Mouse (Mus musculus) heart, embryonic 14.5 days (tissue): ENCODE measurements around the gene Fam189a1. TPM values are rescaled to one million over a fixed set of nuclear protein-coding genes. Genes with fewer than 3 reads are reported as not detected.

Source experiments
- ATAC-seq: fragments of 200-750 bp; cut with Nextera tagmentation; 2 replicates; pipeline ENCODE4 v1.8.0; 2017; ENCODE audit warnings: low read depth, moderate TSS enrichment; ENCODE audit not compliant: insufficient number of reproducible peaks, insufficient read depth, low FRiP score
- H3K27ac ChIP-seq, 2 experiments: fragments of 200-500 bp in 1 of 2; fragments of 300-500 bp in 1 of 2; sonication (generic) in 1 of 2; replicated peaks in 1 of 2; 2 replicates each; pipeline ENCODE4 v1.5.1; 2012 to 2014; ENCODE audit warnings: low read depth in 2 of 2, low read length in 2 of 2, control low read depth in 1 of 2, mild to moderate bottlenecking in 1 of 2, mixed read lengths in 1 of 2; ENCODE audit not compliant: control insufficient read depth in 1 of 2, insufficient read depth in 1 of 2
- H3K27me3 ChIP-seq: fragments of 300-500 bp; sonication (generic); 2 replicates; pipeline ENCODE4 v1.6.1; 2014; ENCODE audit warnings: mild to moderate bottlenecking, low read length, control low read depth; ENCODE audit not compliant: control insufficient read depth, insufficient read depth
- H3K36me3 ChIP-seq: fragments of 300-500 bp; sonication (generic); 2 replicates; pipeline ENCODE4 v1.6.1; 2014; ENCODE audit warnings: mild to moderate bottlenecking, control low read depth, low read length, mixed read lengths; ENCODE audit not compliant: control insufficient read depth, insufficient read depth
- H3K4me1 ChIP-seq, 2 experiments: fragments of 200-500 bp in 1 of 2; fragments of 300-500 bp in 1 of 2; sonication (generic) in 1 of 2; 2 replicates each; pipeline ENCODE4 v1.6.1; 2012 to 2014; ENCODE audit warnings: low read length in 2 of 2, control low read depth in 1 of 2, mixed read lengths in 1 of 2; ENCODE audit not compliant: control insufficient read depth in 2 of 2, insufficient read depth in 2 of 2
- H3K4me2 ChIP-seq: fragments of 300-500 bp; sonication (generic); 2 replicates; pipeline ENCODE4 v1.6.1; 2014; ENCODE audit warnings: mild to moderate bottlenecking, low read length
- H3K4me3 ChIP-seq, 2 experiments: fragments of 200-500 bp in 1 of 2; fragments of 300-500 bp in 1 of 2; sonication (generic) in 1 of 2; 2 replicates each; pipeline ENCODE4 v1.5.1; 2012 to 2014; ENCODE audit warnings: low read length in 2 of 2, mild to moderate bottlenecking in 2 of 2, control low read depth in 1 of 2, low read depth in 1 of 2, moderate library complexity in 1 of 2; ENCODE audit not compliant: control insufficient read depth in 1 of 2, insufficient read depth in 1 of 2
- H3K9ac ChIP-seq: fragments of 300-500 bp; sonication (generic); 2 replicates; pipeline ENCODE4 v1.6.1; 2014; ENCODE audit warnings: mild to moderate bottlenecking, low read length
- H3K9me3 ChIP-seq: fragments of 300-500 bp; sonication (generic); 2 replicates; pipeline ENCODE4 v1.6.1; 2016; ENCODE audit warnings: low read length, control low read depth; ENCODE audit not compliant: control insufficient read depth
- WGBS: fragments of 180-500 bp; shearing (Covaris S2); extraction: QIAGEN DNeasy Blood & Tissue Kit; methylation state at CpG from one replicate; pipeline ENCODE4 v1.1.7; 2014; 5-methylcytosine and 5-hydroxymethylcytosine counted together
- polyA plus RNA-seq: library from polyadenylated mRNA; unstranded; fragments of >200 nt; fragmentation: Nextera tagmentation; extraction: Ambion mirVana; gene quantifications from 2 replicates; pipeline ENCODE4 v1.2.1, GENCODE M21; 2014

The Fam189a1 gene
- polyA plus RNA-seq, 1 experiment from 2014 or later: 0.77 TPM

DNA sequence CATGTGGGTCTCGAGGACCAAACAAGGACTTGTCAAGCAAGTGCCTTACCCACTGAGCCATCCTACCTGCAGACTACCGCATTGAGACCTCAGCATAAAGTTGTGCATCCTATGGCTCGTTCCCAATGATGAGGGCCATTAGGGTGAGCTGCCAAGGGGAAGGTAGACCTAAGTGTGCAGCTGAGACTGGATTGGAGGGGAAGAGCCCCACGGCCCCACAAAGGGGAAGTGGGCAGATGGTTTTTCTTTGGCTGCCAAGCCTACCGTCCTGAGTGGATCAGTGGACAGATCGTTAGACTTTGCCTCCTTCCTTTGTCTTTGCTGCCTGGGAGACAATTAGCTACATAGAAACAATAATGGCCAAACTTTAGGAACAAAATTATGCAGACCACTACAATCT is 259.8 kb downstream of the Fam189a1 start:
- ATAC-seq: no peak

DNA sequence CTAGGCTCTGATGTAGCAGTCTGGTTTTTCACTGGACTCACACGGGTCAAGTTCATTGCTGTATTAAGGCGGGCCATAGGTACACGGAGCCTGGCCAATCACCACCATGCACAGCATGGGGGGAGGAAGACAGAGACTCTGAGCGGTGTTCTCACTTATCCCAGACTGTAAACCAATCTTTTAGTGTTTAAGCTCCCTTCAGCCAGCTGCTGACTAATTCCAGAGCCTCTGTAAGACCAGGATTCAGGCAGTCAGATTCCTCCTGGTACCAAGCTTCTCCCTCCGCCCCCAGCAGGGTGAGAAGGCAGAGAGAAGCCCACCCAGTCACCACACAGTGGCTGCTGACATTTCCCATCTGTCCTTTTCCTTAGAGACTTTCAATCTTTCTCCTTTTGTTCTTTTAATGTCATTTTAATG is 260.7 kb downstream of the Fam189a1 start:
- H3K27ac ChIP-seq: no peak overlapping the region
- no peaks in the 10 kb centered on the region for H3K27me3 ChIP-seq
- H3K4me2 ChIP-seq: no peak overlapping the region
- no peaks in the 10 kb centered on the region for H3K9me3 ChIP-seq
- H3K4me3 ChIP-seq: no peak overlapping the region
- no peak overlapping the region for H3K9ac ChIP-seq
- WGBS: 42% methylated on average over 5 of the region's 5 CpGs
- H3K36me3 ChIP-seq: no peaks in the 10 kb centered on the region
- peaks cover under 1 to 8% of the 10 kb centered on the region in 2 experiments for H3K4me1 ChIP-seq
- no peak for ATAC-seq

More for the DNA sequence above, 259.8 kb downstream of the Fam189a1 start:
- Histone ChIP-seq H3K4me2 (no peak overlapping the region), H3K27ac (no peak overlapping the region), H3K4me1 (peaks cover 0 to 1% of the 10 kb centered on the region in 2 experiments; a peak in 1 of 4 replicates), H3K27me3 (no peaks in the 10 kb centered on the region), H3K9ac (no peak overlapping the region), H3K36me3 (no peaks in the 10 kb centered on the region), H3K4me3 (no peak overlapping the region), H3K9me3 (no peaks in the 10 kb centered on the region)
- WGBS: 88% methylated on average over 6 of the region's 6 CpGs

DNA sequence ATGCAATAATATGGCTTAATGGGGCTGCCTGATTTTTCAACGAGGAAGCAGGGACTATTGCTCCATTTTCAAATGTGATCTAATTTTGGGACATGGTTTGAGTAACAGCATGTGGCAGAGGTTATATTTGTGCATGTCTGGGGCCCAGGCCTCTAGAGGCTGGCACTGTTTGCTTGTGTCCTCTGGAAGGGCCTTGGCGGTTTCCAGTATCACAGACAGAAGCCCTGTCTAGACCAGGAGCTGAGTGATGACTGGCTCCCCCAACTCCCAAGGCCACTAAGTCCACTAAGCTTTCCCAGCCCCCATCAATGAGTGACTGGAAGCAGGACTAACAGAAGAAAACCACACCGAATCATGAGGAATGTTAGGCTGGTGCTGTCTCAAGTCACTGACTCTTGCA is 265.2 kb downstream of the Fam189a1 start:
- peaks cover 4 to 21% of the 10 kb centered on the region in 2 experiments for H3K4me1 ChIP-seq
- WGBS: 22% methylated on average over 3 of the region's 3 CpGs
- peak overlapping the region; percentile 34 to 67 for H3K27ac ChIP-seq
- H3K9ac ChIP-seq: no peak overlapping the region
- no peaks in the 10 kb centered on the region for H3K36me3 ChIP-seq
- no peak overlapping the region for H3K4me3 ChIP-seq
- H3K4me2 ChIP-seq: no peak overlapping the region
- H3K27me3 ChIP-seq: no peaks in the 10 kb centered on the region
- peak; percentile 69; the same call in 1 of the 2 replicates for ATAC-seq
- no peaks in the 10 kb centered on the region for H3K9me3 ChIP-seq

DNA sequence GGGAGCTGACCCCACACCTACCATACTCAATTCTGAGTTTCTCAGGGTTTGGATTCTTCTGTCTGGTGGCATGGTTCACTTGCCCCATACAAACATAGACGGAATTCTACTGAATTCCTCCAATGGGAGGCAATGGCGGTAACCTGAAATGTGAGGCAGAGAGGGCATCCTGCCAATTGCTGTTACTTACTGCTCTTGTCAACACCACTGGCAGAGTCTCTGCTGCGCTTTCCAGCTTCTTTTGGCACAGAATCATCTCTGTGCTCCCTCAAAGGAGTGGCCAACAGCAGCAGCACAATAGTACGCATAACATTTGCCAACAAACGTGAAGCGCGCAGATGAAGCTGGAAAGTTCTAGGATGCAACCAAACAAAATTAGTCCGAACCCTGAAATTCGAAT is 266.5 kb downstream of the Fam189a1 start:
- Histone ChIP-seq H3K9ac (no peak overlapping the region), H3K4me2 (no peak overlapping the region), H3K4me1 (peaks cover 4 to 21% of the 10 kb centered on the region in 2 experiments), H3K27ac (no peak overlapping the region), H3K9me3 (no peaks in the 10 kb centered on the region), H3K36me3 (no peaks in the 10 kb centered on the region), H3K27me3 (no peaks in the 10 kb centered on the region), H3K4me3 (no peak overlapping the region)
- no peak for ATAC-seq
- WGBS: 46% methylated on average over 9 of the region's 9 CpGs

DNA sequence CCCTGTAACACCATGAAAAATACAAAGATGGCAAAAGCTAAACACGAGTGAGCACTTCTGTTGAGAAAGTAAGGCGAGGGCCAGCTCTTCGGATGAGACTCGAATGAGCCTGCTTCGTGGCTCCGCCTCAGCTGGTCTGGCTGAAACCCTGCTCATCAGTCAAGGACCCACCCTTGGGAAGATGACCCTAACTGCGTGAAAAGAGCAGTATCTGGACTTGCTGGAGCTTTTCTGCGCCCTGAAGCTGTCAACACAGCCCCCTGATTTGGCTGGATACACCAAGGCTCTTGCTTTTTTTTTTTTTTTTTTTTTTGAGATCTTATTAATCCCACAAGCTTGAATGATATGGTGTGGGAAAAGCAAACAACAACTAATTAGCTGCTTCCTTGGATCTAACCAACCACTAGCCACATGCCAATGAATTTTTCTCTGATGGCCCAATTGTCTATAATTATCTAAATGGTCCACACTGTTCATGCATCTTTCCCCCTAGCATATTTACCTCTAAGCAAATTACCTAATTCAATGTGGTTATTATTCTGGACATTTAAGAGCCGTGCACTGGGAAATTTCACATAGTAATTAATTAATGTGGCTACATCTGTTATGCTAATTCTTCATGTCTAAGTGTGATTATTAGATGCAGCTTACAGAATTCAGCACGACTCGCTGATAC is 272.0 kb downstream of the Fam189a1 start:
- no peak overlapping the region for H3K9ac ChIP-seq
- H3K27me3 ChIP-seq: no peaks in the 10 kb centered on the region
- H3K36me3 ChIP-seq: no peaks in the 10 kb centered on the region
- 66% methylated on average over 11 of the region's 11 CpGs for WGBS
- no peaks in the 10 kb centered on the region for H3K9me3 ChIP-seq
- peaks cover 0 to under 1% of the 10 kb centered on the region in 2 experiments; a peak in 1 of 4 replicates for H3K4me1 ChIP-seq
- ATAC-seq: no peak
- H3K4me3 ChIP-seq: no peak overlapping the region
- no peak overlapping the region for H3K27ac ChIP-seq
- no peak overlapping the region for H3K4me2 ChIP-seq

DNA sequence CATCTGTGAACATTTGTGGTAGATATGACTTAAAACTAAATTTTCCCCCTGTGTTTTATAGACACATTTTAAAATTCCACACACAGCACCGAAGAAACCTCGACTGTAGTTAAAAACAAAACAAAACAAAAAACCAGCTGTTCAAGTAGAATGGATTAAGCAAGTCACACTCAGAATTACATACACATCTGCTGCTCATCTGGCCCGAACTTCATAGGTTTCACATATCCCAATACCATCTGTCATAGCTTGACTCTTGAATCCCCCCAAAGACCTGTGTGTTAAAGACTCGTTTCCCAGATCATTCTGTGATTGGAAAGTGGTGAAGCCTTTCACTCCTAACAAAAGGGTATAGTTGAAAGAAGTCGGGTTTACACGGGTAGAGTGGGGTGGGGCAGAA is 274.1 kb downstream of the Fam189a1 start:
- Histone ChIP-seq H3K9ac (no peak overlapping the region), H3K36me3 (no peaks in the 10 kb centered on the region), H3K4me1 (no peaks in the 10 kb centered on the region), H3K9me3 (no peaks in the 10 kb centered on the region), H3K27me3 (no peaks in the 10 kb centered on the region), H3K27ac (no peak overlapping the region), H3K4me2 (no peak overlapping the region), H3K4me3 (no peak overlapping the region)
- WGBS: 76% methylated on average over 6 of the region's 6 CpGs
- ATAC-seq: no peak

DNA sequence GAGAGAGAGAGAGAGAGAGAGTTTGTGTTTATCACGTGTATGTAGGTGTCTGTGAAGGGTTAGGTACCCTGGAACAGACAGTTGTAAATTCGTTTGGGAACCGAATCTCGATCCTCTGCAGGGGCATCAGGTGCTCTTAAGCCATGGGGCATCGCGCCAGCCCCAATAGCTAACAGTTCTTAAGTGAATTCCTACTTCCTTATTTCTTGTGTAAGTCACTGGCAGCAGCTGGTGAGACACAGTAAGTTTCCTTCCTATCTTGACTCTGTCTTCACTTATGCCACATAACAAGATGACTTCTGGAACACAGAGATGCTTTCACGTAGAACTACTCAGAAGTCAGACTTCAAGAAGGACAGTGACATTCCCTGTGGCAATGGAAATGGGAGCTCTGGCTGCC is 275.0 kb downstream of the Fam189a1 start:
- Histone ChIP-seq H3K9me3 (no peaks in the 10 kb centered on the region), H3K27me3 (no peaks in the 10 kb centered on the region), H3K36me3 (no peaks in the 10 kb centered on the region), H3K4me2 (no peak overlapping the region), H3K4me3 (no peak overlapping the region), H3K9ac (no peak overlapping the region), H3K27ac (no peak overlapping the region), H3K4me1 (no peaks in the 10 kb centered on the region)
- 65% methylated on average over 7 of the region's 7 CpGs for WGBS
- no peak for ATAC-seq

DNA sequence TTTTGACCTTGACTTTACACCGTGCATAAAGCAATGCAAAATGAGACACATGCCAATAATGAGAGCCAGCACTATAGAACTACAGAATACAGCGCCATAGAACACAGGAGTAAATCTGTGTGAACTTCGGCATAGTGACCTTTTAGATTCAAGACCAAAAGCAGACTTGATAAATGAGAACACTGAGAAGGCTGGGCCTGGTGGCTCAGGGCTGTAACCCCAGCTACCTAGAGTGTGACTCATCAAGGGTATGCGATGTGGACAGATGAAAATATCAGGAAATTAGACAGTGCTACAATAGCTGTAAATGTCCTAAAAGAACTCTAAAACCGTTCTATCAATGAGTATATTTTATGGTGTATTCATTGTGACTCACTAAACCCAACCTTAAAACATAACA is 276.0 kb downstream of the Fam189a1 start:
- 74% methylated on average over 5 of the region's 5 CpGs for WGBS
- Histone ChIP-seq H3K9me3 (no peaks in the 10 kb centered on the region), H3K27me3 (no peaks in the 10 kb centered on the region)

More for the DNA sequence above, 276.0 kb downstream of the Fam189a1 start:
- Histone ChIP-seq H3K27ac (no peak overlapping the region), H3K9ac (no peak overlapping the region), H3K4me3 (no peak overlapping the region), H3K4me2 (no peak overlapping the region), H3K36me3 (no peaks in the 10 kb centered on the region), H3K4me1 (no peaks in the 10 kb centered on the region)
- ATAC-seq: no peak
